21 mouse cellular contexts compared by ENCODE assay signal in the genomic region with DNA sequence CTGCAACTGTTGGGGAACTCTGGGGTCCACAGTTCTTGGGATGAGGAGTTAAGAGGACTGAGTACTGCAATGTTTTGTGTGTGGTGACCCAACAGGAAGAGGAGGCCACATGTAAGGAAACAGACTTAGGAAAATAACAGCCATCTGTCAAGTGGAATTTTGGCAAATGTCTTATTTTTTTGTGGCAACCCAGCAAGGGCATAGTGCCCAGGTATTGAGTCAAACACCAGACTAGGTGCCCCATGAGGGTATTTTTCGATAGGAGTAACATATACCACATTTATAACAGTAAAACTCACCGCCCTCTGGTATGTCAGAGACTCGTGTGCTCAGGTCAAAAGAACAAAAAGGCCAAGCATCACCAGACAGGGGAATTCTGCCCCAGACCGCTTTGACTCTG.
DNase-seq lines count a peak whose midpoint lies in the region; TF ChIP-seq lines count a peak whose summit lies in the region.
"Had no signal": no experiment of that assay in that cellular context is flagged by ENCODE, and none has a peak within 500 bp of the region (broad histone marks: within the 10 kb centered on the region; RNA-seq: fewer than 3 reads in every experiment).

No protein-coding gene starts in this region.

- no peak for TF ChIP-seq POLR2A in kidney, adult 2 months (IDR thresholded peaks at IDR 0.05; ENCODE audit: low read depth, low read length)

- H3K27me3 ChIP-seq in kidney, adult 2 months (replicated peaks; ENCODE audit: control insufficient read depth, insufficient read depth, low read length), result no peaks in the 10 kb centered on the region
- H3K27me3 ChIP-seq: embryonic facial prominence, embryonic 12.5 days; forebrain, embryonic 12.5 days; hindbrain, embryonic 15.5 days; limb, embryonic 12.5 days; liver, embryonic 13.5 days; midbrain, embryonic 12.5 days had no signal

- no peak overlapping the region for H3K4me3 ChIP-seq in kidney, adult 2 months (ENCODE audit: insufficient read depth, low read depth, low read length)
- H3K4me3 ChIP-seq: embryonic facial prominence, embryonic 12.5 days; forebrain, embryonic 12.5 days; heart, embryonic 10.5 days; hindbrain, embryonic 15.5 days; limb, embryonic 12.5 days; liver, embryonic 13.5 days; midbrain, embryonic 12.5 days had no signal

- 77% methylated on average over 4 of the region's 4 CpGs for WGBS in kidney, adult 2 months

- no peak for TF ChIP-seq CTCF in kidney, adult 2 months (conservative IDR thresholded peaks at IDR 0.05; ENCODE audit: insufficient read depth, insufficient read length, low read depth, low read length)

- no peaks in the 10 kb centered on the region for H3K36me3 ChIP-seq in kidney, adult 2 months (ENCODE audit: control insufficient read depth, insufficient read depth, low read length)
- H3K36me3 ChIP-seq: embryonic facial prominence, embryonic 12.5 days; forebrain, embryonic 12.5 days; heart, embryonic 10.5 days; hindbrain, embryonic 15.5 days; limb, embryonic 12.5 days; liver, embryonic 13.5 days; midbrain, embryonic 12.5 days had no signal

- no peak overlapping the region for H3K27ac ChIP-seq in kidney, adult 2 months (ENCODE audit: insufficient read depth, low read depth, low read length)
- H3K27ac ChIP-seq: embryonic facial prominence, embryonic 12.5 days; forebrain, embryonic 12.5 days; heart, embryonic 10.5 days; hindbrain, embryonic 15.5 days; limb, embryonic 12.5 days; liver, embryonic 13.5 days; midbrain, embryonic 12.5 days had no signal

- intact Hi-C loops in left cerebral cortex, postnatal 14 days (cut with DNase I), result no loop called here

- DNase-seq in kidney, adult 2 months, result peak; percentile 24
- no peak for DNase-seq in kidney, adult 8-10 months
- DNase-seq in cerebellum, adult 18-20 months, result peak; percentile 50 to 54
- peak; percentile 34 to 53 for DNase-seq in cerebellum, postnatal 14 days
- no peak for DNase-seq in left cerebral cortex, adult 11 months (ENCODE audit: low spot score)
- no peak for DNase-seq in left cerebral cortex, postnatal 14 days (ENCODE audit: low spot score in 2 of 2)
- DNase-seq in right cerebral cortex, postnatal 14 days, result no peak
- DNase-seq: adrenal gland, postnatal 36 days; gastrocnemius, postnatal 36 days; heart, postnatal 4 days; kidney, adult 9 months; kidney, postnatal 14 days; liver, embryonic 13.5 days; lung, adult 2 months; lung, postnatal 14 days had no signal

- H3K4me1 ChIP-seq in kidney, adult 2 months (ENCODE audit: control insufficient read depth, insufficient read depth, low read length), result no peaks in the 10 kb centered on the region
- H3K4me1 ChIP-seq: forebrain, embryonic 12.5 days; hindbrain, embryonic 15.5 days; limb, embryonic 12.5 days; liver, embryonic 13.5 days had no signal

Comparison
In these comparisons a context has a peak if more than half of its experiments do, and no peak if none do; other contexts are left out.
1. DNase-seq: peak in kidney, adult 2 months (single experiment), cerebellum, adult 18-20 months (2 of 2) and cerebellum, postnatal 14 days (2 of 2); none in kidney, adult 8-10 months (0 of 2), left cerebral cortex, adult 11 months (single experiment), left cerebral cortex, postnatal 14 days (0 of 2) and right cerebral cortex, postnatal 14 days (single experiment).